Mouse (Mus musculus): ENCODE data around the gene Dnase2a.

GRCm38 (mm10) chr8:84907037-84907436 lies 1.3 kb upstream of the Dnase2a start:
- no peak for TF ChIP-seq CTCF (IDR thresholded peaks at IDR 0.05; ENCODE audit: control insufficient read depth, insufficient read depth, insufficient read length)
- no peak for TF ChIP-seq MAX (IDR thresholded peaks at IDR 0.05)
- TF ChIP-seq MYOD1 (IDR thresholded peaks at IDR 0.05; ENCODE audit: control insufficient read depth, insufficient read length, low read depth), result no peak
